9 mouse cellular contexts compared by ENCODE assay signal in genomic region chr6:115124675-115125357, GRCm38 (mm10). TPM values are rescaled to one million over a fixed set of nuclear protein-coding genes. Genes with fewer than 3 reads are reported as not detected.
A peak's percentile ranks its signal among the peaks of the same experiment; 100 is the strongest.
DNase-seq lines count a peak whose midpoint lies in the region; ATAC-seq and TF ChIP-seq lines count a peak whose summit lies in the region.
"Had no signal": no experiment of that assay in that cellular context is flagged by ENCODE, and none has a peak within 500 bp of the region (broad histone marks: within the 10 kb centered on the region; RNA-seq: fewer than 3 reads in every experiment).

No protein-coding gene starts in this region.

- H3K27me3 ChIP-seq in forebrain, embryonic 15.5 days: no peaks in the 10 kb centered on the region
- H3K27me3 ChIP-seq in neural tube, embryonic 15.5 days (replicated peaks): no peaks in the 10 kb centered on the region
- H3K27me3 ChIP-seq in embryonic facial prominence, embryonic 10.5 days (replicated peaks; ENCODE audit: low read depth, poor library complexity, severe bottlenecking): no peaks in the 10 kb centered on the region
- no peaks in the 10 kb centered on the region for H3K27me3 ChIP-seq in stomach, postnatal 0 days (ENCODE audit: control insufficient read depth, insufficient read depth, low read length)

- no peak for TF ChIP-seq CTCF in layer of hippocampus, adult 2 months (conservative IDR thresholded peaks at IDR 0.05)
- TF ChIP-seq CTCF in stomach, postnatal 0 days (IDR thresholded peaks at IDR 0.05; ENCODE audit: low read depth): no peak

- no peak overlapping the region for H3K4me3 ChIP-seq in forebrain, embryonic 15.5 days
- no peak overlapping the region for H3K4me3 ChIP-seq in layer of hippocampus, adult 2 months
- H3K4me3 ChIP-seq in neural tube, embryonic 15.5 days (replicated peaks): no peak overlapping the region
- H3K4me3 ChIP-seq in embryonic facial prominence, embryonic 10.5 days: no peak overlapping the region
- no peak overlapping the region for H3K4me3 ChIP-seq in stomach, postnatal 0 days (ENCODE audit: low read depth, low read length)

- no peak overlapping the region for H3K9ac ChIP-seq in forebrain, embryonic 15.5 days (replicated peaks)
- H3K9ac ChIP-seq in neural tube, embryonic 15.5 days (replicated peaks): no peak overlapping the region
- no peak overlapping the region for H3K9ac ChIP-seq in stomach, postnatal 0 days (ENCODE audit: low read length)

- H3K4me1 ChIP-seq in forebrain, embryonic 15.5 days: peaks cover 59% of the 10 kb centered on the region
- peaks cover 44% of the 10 kb centered on the region for H3K4me1 ChIP-seq in neural tube, embryonic 15.5 days
- peaks cover 22% of the 10 kb centered on the region for H3K4me1 ChIP-seq in embryonic facial prominence, embryonic 10.5 days
- no peaks in the 10 kb centered on the region for H3K4me1 ChIP-seq in stomach, postnatal 0 days (replicated peaks; ENCODE audit: control insufficient read depth, insufficient read depth)

- peak overlapping the region; percentile 93 for H3K27ac ChIP-seq in forebrain, embryonic 15.5 days (replicated peaks)
- H3K27ac ChIP-seq in layer of hippocampus, adult 2 months: peak overlapping the region; percentile 89
- peak overlapping the region; percentile 46; the same call in 1 of the 2 replicates for H3K27ac ChIP-seq in neural tube, embryonic 15.5 days (replicated peaks)
- H3K27ac ChIP-seq in embryonic facial prominence, embryonic 10.5 days (replicated peaks): no peak overlapping the region
- H3K27ac ChIP-seq in stomach, postnatal 0 days (replicated peaks): no peak overlapping the region

- no peak for ATAC-seq in forebrain, embryonic 15.5 days (replicated peaks)
- ATAC-seq in neural tube, embryonic 15.5 days (ENCODE audit: low FRiP score): no peak
- no peak for ATAC-seq in stomach, postnatal 0 days (ENCODE audit: low FRiP score, low TSS enrichment)

- peak; percentile 61 to 75 for DNase-seq in left cerebral cortex, adult 18-20 months (ENCODE audit: low spot score in 2 of 2)
- no peak for DNase-seq in left cerebral cortex, adult 11 months (ENCODE audit: low spot score)
- DNase-seq in layer of hippocampus, adult 2 months (ENCODE audit: low spot score in 2 of 2): peak; percentile 61 to 62
- DNase-seq in embryonic facial prominence, embryonic 10.5 days (ENCODE audit: low spot score): no peak
- DNase-seq in kidney, postnatal 4 days: no peak
- no peak for DNase-seq in stomach, postnatal 0 days (ENCODE audit: low spot score)

- H3K9me3 ChIP-seq in forebrain, embryonic 15.5 days: no peaks in the 10 kb centered on the region
- no peaks in the 10 kb centered on the region for H3K9me3 ChIP-seq in neural tube, embryonic 15.5 days (replicated peaks)
- no peaks in the 10 kb centered on the region for H3K9me3 ChIP-seq in embryonic facial prominence, embryonic 10.5 days
- H3K9me3 ChIP-seq in stomach, postnatal 0 days (ENCODE audit: control insufficient read depth, low read length): no peaks in the 10 kb centered on the region

- no peak overlapping the region; the same call in 1 of the 2 replicates for H3K4me2 ChIP-seq in forebrain, embryonic 15.5 days (replicated peaks)
- H3K4me2 ChIP-seq in neural tube, embryonic 15.5 days: no peak overlapping the region
- H3K4me2 ChIP-seq in stomach, postnatal 0 days (replicated peaks; ENCODE audit: low read depth): no peak overlapping the region

- no peaks in the 10 kb centered on the region for H3K36me3 ChIP-seq in forebrain, embryonic 15.5 days
- H3K36me3 ChIP-seq in neural tube, embryonic 15.5 days: no peaks in the 10 kb centered on the region
- no peaks in the 10 kb centered on the region for H3K36me3 ChIP-seq in embryonic facial prominence, embryonic 10.5 days (replicated peaks)
- no peaks in the 10 kb centered on the region for H3K36me3 ChIP-seq in stomach, postnatal 0 days (ENCODE audit: control insufficient read depth, insufficient read depth, low read length)

- no peak for TF ChIP-seq EP300 in stomach, postnatal 0 days (optimal IDR thresholded peaks at IDR 0.05)

- WGBS in forebrain, embryonic 15.5 days: 18% methylated on average over 2 of the region's 2 CpGs
- 66% methylated on average over 2 of the region's 2 CpGs for WGBS in neural tube, embryonic 15.5 days
- 78% methylated on average over 2 of the region's 2 CpGs for WGBS in embryonic facial prominence, embryonic 10.5 days
- WGBS in stomach, postnatal 0 days: 39% methylated on average over 2 of the region's 2 CpGs

RNA-seq across cellular contexts. Expression of gene Syn2, which starts 9.9 kb away (rescaled TPM):
- 100 to 1,000 TPM; 459 to 524 TPM for total RNA-seq in left cerebral cortex, adult 18-20 months (2021)
- 34.2 and 34.8 TPM in 2 replicates for polyA plus RNA-seq in forebrain, embryonic 15.5 days (2015; fragmentation: Nextera tagmentation; extraction: Ambion mirVana)
- total RNA-seq in layer of hippocampus, adult 2 months (2021): 100 to 1,000 TPM; 564 to 608 TPM
- polyA plus RNA-seq in neural tube, embryonic 15.5 days (2015; fragmentation: Nextera tagmentation; extraction: Ambion mirVana): 58.6 and 73.3 TPM in 2 replicates
- 1.8 and 2.5 TPM in 2 replicates for polyA plus RNA-seq in embryonic facial prominence, embryonic 10.5 days (2016; fragmentation: Nextera tagmentation; extraction: Ambion mirVana)
- polyA plus RNA-seq in stomach, postnatal 0 days (2015; fragmentation: Nextera tagmentation; extraction: Ambion mirVana): 4.5 and 4.7 TPM in 2 replicates
- total RNA-seq: neutrophil, adult 5-6 weeks had no signal

Comparison
In these comparisons a context has a peak if more than half of its experiments do, and no peak if none do; other contexts are left out.
1. DNase-seq: peak in left cerebral cortex, adult 18-20 months (2 of 2) and layer of hippocampus, adult 2 months (2 of 2); none in left cerebral cortex, adult 11 months (single experiment), embryonic facial prominence, embryonic 10.5 days (single experiment), kidney, postnatal 4 days (0 of 2) and stomach, postnatal 0 days (single experiment).
2. H3K27ac ChIP-seq: peak in forebrain, embryonic 15.5 days (single experiment), layer of hippocampus, adult 2 months (single experiment) and neural tube, embryonic 15.5 days (single experiment); none in embryonic facial prominence, embryonic 10.5 days (single experiment) and stomach, postnatal 0 days (single experiment).